ENCODE assay signal across 16 mouse cellular contexts in genomic region chr17:8780484-8780883, GRCm38 (mm10).
DNase-seq lines count a peak whose midpoint lies in the region.
"Had no signal": no experiment of that assay in that cellular context is flagged by ENCODE, and none has a peak within 500 bp of the region (broad histone marks: within the 10 kb centered on the region; RNA-seq: fewer than 3 reads in every experiment).

No protein-coding gene starts in this region.

- peak; percentile 37 to 51 for DNase-seq in adrenal gland, adult (ENCODE audit: inconsistent age in 2 of 2, low spot score in 1 of 2)
- no peak for DNase-seq in adrenal gland, postnatal 25 days
- DNase-seq in heart, adult 11 months = peak; percentile 81
- DNase-seq in heart, adult 8-10 months (ENCODE audit: low spot score) = no peak
- peak; percentile 40 for DNase-seq in fibroblast of lung, adult 2 months (ENCODE audit: low read depth)
- no peak for DNase-seq in cerebellum, postnatal 14 days
- DNase-seq in left cerebral cortex, adult 9 months (ENCODE audit: low spot score in 2 of 2) = no peak
- DNase-seq: B cell, adult 2 months; cerebellum, adult 9-10 months; cerebellum, postnatal 25 days; embryo, embryonic 11 days; gastrocnemius, postnatal 10 days; gastrocnemius, postnatal 36 days; heart, postnatal 10 days; heart, postnatal 36 days; kidney, adult 2 months had no signal

Comparison
In these comparisons a context has a peak if more than half of its experiments do, and no peak if none do; other contexts are left out.
1. DNase-seq: peak in adrenal gland, adult (2 of 2), heart, adult 11 months (single experiment) and fibroblast of lung, adult 2 months (single experiment); none in adrenal gland, postnatal 25 days (single experiment), heart, adult 8-10 months (single experiment), cerebellum, postnatal 14 days (0 of 2) and left cerebral cortex, adult 9 months (0 of 2).